Mouse (Mus musculus) embryonic facial prominence, embryonic 11.5 days (tissue): ENCODE results near the gene Atg2a. TPM values are rescaled to one million over a fixed set of nuclear protein-coding genes. Genes with fewer than 3 reads are reported as not detected.
A peak's percentile ranks its signal among the peaks of the same experiment; 100 is the strongest.

ENCODE experiments used
- ATAC-seq: fragments of 200-750 bp; cut with Nextera tagmentation; replicated peaks from 2 replicates; pipeline ENCODE4 v1.8.0; 2017; ENCODE audit warnings: low read depth; ENCODE audit not compliant: insufficient number of reproducible peaks, low FRiP score, low TSS enrichment
- DNase-seq: peaks from one replicate; pipeline ENCODE4 v3.0.0-alpha.2; 2015; ENCODE audit warnings: low spot score
- H3K27ac ChIP-seq: fragments of 300-500 bp; sonication (generic); replicated peaks from 2 replicates; pipeline ENCODE4 v1.5.1; 2014; ENCODE audit warnings: mild to moderate bottlenecking, low read depth, low read length, control low read depth
- H3K27me3 ChIP-seq: fragments of 300-500 bp; sonication (generic); 2 replicates; pipeline ENCODE4 v1.6.1; 2014; ENCODE audit warnings: mild to moderate bottlenecking, low read length, moderate library complexity, mixed read lengths; ENCODE audit not compliant: control insufficient read depth, insufficient read depth
- H3K36me3 ChIP-seq: fragments of 300-500 bp; sonication (generic); replicated peaks from 2 replicates; pipeline ENCODE4 v1.6.1; 2014; ENCODE audit warnings: low read depth, mild to moderate bottlenecking, low read length, moderate library complexity, mixed read lengths; ENCODE audit not compliant: control insufficient read depth, insufficient read depth
- H3K4me1 ChIP-seq: fragments of 300-500 bp; sonication (generic); 2 replicates; pipeline ENCODE4 v1.6.1; 2014; ENCODE audit warnings: low read length, mixed read lengths; ENCODE audit not compliant: control insufficient read depth, insufficient read depth
- H3K4me2 ChIP-seq: fragments of 300-500 bp; sonication (generic); 2 replicates; pipeline ENCODE4 v1.6.1; 2014; ENCODE audit warnings: low read depth, mild to moderate bottlenecking, control low read depth, low read length, moderate library complexity
- H3K4me3 ChIP-seq: fragments of 300-500 bp; sonication (generic); 2 replicates; pipeline ENCODE4 v1.5.1; 2014; ENCODE audit warnings: low read depth, low read length, control low read depth
- H3K9ac ChIP-seq: fragments of 300-500 bp; sonication (generic); replicated peaks from 2 replicates; pipeline ENCODE4 v1.6.1; 2014; ENCODE audit warnings: mild to moderate bottlenecking, control low read depth, low read length
- H3K9me3 ChIP-seq: fragments of 300-500 bp; sonication (generic); replicated peaks from 2 replicates; pipeline ENCODE4 v1.6.1; 2016; ENCODE audit warnings: mild to moderate bottlenecking, low read length, inconsistent platforms, mixed read lengths; ENCODE audit not compliant: control insufficient read depth
- WGBS: fragments of 180-500 bp; shearing (Covaris S2); extraction: QIAGEN DNeasy Blood & Tissue Kit; methylation state at CpG from one replicate; pipeline ENCODE4 v1.1.7; 2014; 5-methylcytosine and 5-hydroxymethylcytosine counted together
- polyA plus RNA-seq: library from polyadenylated mRNA; unstranded; fragments of >200 nt; fragmentation: Nextera tagmentation; extraction: Ambion mirVana; gene quantifications from 2 replicates; pipeline ENCODE4 v1.2.1, GENCODE M21; 2014

The Atg2a gene
- polyA plus RNA-seq, 1 experiment from 2014 or later, result 7.7 TPM

DNA sequence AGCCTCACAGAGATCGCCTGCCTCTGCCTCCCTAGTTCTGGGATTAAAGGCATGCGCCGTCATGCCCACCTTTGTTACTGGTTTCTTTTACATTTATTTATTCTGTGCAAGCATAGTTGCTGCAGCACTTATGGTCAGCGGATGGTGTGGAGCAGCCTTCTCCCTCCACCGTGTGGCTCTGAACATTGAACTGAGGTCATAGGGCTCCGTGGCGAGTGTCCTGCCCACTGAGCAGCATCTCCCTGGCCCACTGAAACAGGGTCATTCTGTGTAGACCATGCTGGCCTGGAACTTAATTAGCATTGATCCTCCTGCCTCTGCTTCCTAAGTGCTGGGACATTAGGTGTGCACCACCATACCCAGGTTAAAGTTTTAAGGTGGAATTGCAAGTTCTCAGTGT lies 39.1 kb downstream of the Atg2a start:
- Histone ChIP-seq H3K9me3 (no peaks in the 10 kb centered on the region), H3K4me3 (no peak overlapping the region), H3K27ac (no peak overlapping the region), H3K4me1 (peaks cover 5% of the 10 kb centered on the region), H3K4me2 (no peak overlapping the region), H3K36me3 (peaks cover 4% of the 10 kb centered on the region), H3K9ac (no peak overlapping the region; the same call in 1 of the 2 replicates), H3K27me3 (no peaks in the 10 kb centered on the region)
- no peak for ATAC-seq
- 92% methylated on average over 7 of the region's 7 CpGs for WGBS
- DNase-seq, result no peak

DNA sequence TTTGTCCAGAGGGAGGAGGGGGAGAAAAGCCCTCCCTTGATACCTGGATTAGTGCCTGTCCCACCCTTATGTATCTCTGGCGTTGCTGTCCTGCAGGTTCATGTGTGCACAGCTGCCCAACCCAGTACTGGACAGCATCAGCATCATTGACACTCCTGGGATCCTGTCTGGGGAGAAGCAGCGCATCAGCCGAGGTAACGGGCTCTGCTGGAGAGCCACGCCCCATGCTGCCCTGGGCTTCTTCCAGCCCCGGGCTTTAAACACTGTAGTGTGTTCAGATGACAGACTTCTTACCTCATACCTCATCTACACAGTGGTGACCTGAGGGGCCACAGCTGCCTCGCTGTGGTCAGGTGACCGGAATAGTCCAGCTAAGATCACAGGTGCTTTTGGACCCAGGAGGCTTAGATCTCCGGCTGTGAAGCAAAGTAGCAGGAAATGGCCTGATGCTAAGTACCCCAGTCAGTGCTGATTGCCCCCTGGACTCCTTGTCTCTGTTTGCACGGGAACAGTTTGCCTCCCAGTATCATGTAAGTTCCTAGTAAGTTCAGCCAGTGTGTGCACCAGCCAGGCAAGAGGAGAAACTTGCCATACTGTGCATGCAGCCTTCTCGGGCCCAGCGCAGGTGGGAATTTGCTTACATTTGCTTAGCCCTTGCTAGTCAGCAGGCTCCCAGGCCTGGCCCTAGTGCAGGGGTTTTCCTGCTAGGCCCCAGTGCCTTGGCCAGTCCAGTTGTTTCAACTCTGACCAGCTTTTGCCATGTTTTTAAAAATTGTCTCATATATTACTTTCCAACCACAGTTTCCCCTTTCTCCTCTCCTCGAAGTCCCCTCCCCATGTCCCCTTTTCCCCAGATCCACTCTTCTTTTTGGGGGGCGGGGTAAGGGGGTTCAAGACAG lies 39.9 kb downstream of the Atg2a start:
- Histone ChIP-seq H3K9me3 (no peaks in the 10 kb centered on the region), H3K4me2 (no peak overlapping the region), H3K36me3 (peaks cover 4% of the 10 kb centered on the region), H3K27ac (no peak overlapping the region), H3K27me3 (no peaks in the 10 kb centered on the region), H3K4me3 (no peak overlapping the region), H3K4me1 (peaks cover 5% of the 10 kb centered on the region), H3K9ac (no peak overlapping the region)
- ATAC-seq (no peak), DNase-seq (no peak)
- 85% methylated on average over 14 of the region's 14 CpGs for WGBS

DNA sequence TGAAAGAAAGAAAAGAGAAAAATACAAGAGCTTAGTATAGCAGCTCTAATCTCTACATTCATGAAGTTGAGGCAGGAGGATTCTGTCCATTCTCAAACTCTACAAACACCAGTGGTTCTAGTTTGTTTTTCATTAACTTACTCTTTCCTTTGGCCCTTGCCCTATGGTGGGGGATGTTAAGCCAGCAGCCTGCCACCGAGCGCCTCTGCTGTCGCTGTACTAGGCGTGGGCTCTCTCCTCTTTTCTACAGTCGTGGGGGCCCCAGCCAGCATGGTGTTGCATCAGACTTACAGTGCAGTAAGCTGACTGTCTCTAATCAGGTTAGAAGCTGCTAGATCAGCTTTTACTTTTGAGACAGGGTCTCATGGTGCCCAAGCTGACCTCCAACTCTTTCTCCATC lies 41.5 kb downstream of the Atg2a start:
- Histone ChIP-seq H3K9ac (no peak overlapping the region), H3K9me3 (no peaks in the 10 kb centered on the region), H3K4me2 (no peak overlapping the region), H3K36me3 (peaks cover 4% of the 10 kb centered on the region), H3K27ac (no peak overlapping the region), H3K27me3 (no peaks in the 10 kb centered on the region), H3K4me3 (no peak overlapping the region), H3K4me1 (peaks cover 5% of the 10 kb centered on the region)
- no peak for ATAC-seq
- no peak for DNase-seq
- 91% methylated on average over 5 of the region's 5 CpGs for WGBS

DNA sequence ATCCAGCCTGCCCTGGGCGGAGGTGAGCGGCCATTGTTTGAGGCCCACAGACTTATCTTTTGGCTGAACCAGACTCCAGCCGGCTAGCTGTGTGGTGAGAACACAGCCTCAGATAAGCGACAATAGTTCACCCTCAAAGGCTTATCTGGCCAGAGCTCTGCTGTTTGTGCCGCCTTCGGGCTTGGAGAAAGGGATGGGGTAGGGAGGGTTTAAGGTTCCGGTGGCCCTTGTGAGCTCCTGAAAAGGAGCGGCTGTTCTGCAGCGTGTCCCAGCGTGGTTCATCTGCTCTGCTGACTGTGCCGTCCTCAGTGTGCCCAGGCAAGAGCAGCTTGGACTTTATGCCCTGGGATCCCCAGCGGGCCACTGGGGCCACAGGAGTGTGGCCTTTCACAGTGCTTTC lies 43.0 kb downstream of the Atg2a start:
- WGBS, result 91% methylated on average over 12 of the region's 12 CpGs
- H3K4me1 ChIP-seq, result peaks cover 2% of the 10 kb centered on the region; the same call in 1 of the 2 replicates
- 0 out of 2 replicates have a peak overlapping the region, but pooled peaks have one; percentile 38 for H3K27ac ChIP-seq
- no peak overlapping the region for H3K4me2 ChIP-seq
- no peaks in the 10 kb centered on the region for H3K27me3 ChIP-seq
- H3K9ac ChIP-seq, result no peak overlapping the region
- no peak for ATAC-seq
- H3K36me3 ChIP-seq, result peaks cover 4% of the 10 kb centered on the region
- H3K4me3 ChIP-seq, result no peak overlapping the region
- DNase-seq, result no peak
- no peaks in the 10 kb centered on the region for H3K9me3 ChIP-seq

DNA sequence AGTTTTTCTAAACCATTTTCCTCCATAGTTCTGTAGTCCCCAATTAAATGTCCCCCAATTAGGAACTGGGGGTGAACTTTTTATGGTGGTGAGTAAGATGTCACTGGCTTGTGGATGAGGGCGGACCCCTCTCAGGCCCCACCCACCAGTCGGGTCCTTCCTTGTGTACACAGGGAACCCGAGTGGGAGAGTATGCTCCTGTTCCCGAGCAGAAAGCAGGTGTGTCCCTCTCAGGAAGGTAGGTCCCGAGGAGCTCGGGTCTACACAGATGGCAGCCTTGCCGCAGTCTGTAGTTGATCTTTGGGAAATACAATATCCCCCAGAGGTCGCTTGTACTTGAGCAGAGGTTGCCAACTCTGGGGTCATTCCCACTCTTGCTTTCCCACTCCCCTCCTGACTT lies 43.8 kb downstream of the Atg2a start:
- 69% methylated on average over 8 of the region's 8 CpGs for WGBS
- no peak overlapping the region for H3K4me3 ChIP-seq
- DNase-seq (no peak), ATAC-seq (no peak)
- H3K36me3 ChIP-seq, result no peaks in the 10 kb centered on the region; the same call in 1 of the 2 replicates
- H3K4me2 ChIP-seq, result no peak overlapping the region
- no peaks in the 10 kb centered on the region for H3K27me3 ChIP-seq
- H3K9ac ChIP-seq, result no peak overlapping the region
- no peaks in the 10 kb centered on the region for H3K4me1 ChIP-seq
- no peaks in the 10 kb centered on the region for H3K9me3 ChIP-seq
- no peak overlapping the region for H3K27ac ChIP-seq

DNA sequence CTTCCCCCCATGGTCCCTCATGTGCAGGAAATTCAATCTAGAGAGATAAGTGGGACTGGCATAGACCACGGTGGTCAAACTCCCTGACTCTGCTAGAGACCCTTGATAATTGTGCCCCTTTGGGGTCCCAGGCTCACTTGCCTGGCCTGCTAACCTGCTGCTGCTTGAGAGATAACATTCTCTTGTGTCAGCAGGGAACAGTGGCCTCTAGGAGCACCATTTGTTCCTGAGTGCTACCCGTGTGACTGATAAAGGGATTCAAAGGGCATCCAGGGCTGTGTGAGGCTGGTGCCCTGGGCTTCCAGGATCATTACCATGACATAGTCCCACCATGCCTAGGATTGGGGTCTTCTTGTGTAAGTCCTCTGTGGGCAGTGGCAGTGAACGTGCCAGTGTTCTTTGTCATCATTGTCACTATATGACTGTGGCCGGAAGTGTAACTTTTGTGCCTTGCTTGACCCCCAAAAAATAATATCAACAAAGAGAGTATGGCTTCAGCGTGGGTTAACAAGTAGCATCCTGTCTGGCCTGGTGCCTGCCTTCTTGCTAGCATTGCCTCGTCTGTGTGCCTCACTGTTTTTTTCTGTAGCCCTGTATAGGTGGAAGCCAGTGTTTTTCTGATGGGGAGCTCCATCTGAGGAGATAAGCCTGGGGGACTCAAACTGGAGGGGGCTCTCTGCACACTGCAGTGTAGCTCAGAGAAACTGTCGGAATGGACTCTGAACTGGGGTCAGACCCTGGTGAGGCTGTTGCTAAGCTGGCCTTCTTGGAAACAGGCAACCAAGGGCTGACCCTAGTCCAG lies 44.4 kb downstream of the Atg2a start:
- Histone ChIP-seq H3K9me3 (no peaks in the 10 kb centered on the region), H3K4me3 (no peak overlapping the region), H3K9ac (no peak overlapping the region), H3K27ac (0 out of 2 replicates have a peak overlapping the region, but pooled peaks have one; percentile 8), H3K4me2 (no peak overlapping the region), H3K36me3 (no peaks in the 10 kb centered on the region; the same call in 1 of the 2 replicates), H3K4me1 (no peaks in the 10 kb centered on the region), H3K27me3 (no peaks in the 10 kb centered on the region)
- WGBS, result 81% methylated on average over 7 of the region's 7 CpGs
- DNase-seq, result no peak
- no peak for ATAC-seq

DNA sequence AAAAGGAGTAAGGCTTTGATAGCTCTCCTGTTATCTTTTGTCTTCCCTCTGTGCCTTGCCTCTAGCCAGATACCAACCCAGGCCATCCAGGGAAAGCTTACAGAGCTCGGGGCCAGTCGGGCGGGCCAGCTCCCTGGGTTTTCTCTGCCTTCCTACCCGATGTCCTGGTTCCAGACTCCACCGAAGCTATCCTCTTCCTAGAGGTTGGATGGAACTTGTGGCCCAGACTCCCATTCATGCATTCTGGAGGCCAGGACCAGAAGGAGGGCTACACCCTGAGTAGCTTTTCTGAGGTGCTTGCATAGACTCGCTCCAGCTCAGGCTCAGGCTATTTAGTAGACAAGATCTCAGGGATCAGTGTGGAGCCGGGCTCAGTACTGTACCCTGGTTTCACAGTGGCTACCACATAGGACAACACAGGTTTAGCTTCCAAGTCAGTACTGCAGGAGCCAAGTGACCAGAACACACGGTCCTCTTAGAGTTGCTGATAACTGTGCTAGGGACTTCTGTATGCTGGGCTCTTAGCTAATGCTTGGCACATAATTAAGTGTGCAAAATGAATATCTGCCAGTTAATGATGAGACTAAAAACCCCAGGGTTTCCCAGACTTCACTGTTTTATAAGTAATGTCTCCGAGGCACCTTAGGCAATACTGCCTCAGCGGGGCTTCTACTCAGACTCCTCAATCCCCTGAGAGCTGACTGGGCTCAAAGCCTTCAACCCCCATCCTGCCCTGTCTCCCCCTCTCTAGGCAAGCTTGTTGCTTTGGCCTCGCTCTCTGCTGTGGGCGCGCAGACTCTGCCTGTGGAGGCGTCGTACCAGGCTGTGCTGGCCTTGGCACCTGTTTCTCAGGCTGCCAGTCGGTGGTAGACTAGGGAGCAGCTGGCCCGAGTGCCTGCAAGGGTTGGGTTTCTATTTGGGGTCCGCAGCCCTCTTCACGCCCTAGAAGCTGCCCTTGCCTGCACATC lies 45.2 kb downstream of the Atg2a start:
- no peaks in the 10 kb centered on the region for H3K27me3 ChIP-seq
- H3K36me3 ChIP-seq, result no peaks in the 10 kb centered on the region; the same call in none of the 2 replicates
- 91% methylated on average over 19 of the region's 19 CpGs for WGBS
- H3K4me1 ChIP-seq, result no peaks in the 10 kb centered on the region
- no peak overlapping the region for H3K9ac ChIP-seq
- H3K27ac ChIP-seq, result 0 out of 2 replicates have a peak overlapping the region, but pooled peaks have one; percentile 8
- H3K9me3 ChIP-seq, result no peaks in the 10 kb centered on the region
- no peak for DNase-seq
- no peak overlapping the region for H3K4me3 ChIP-seq
- H3K4me2 ChIP-seq, result no peak overlapping the region
- no peak for ATAC-seq
